Mouse (Mus musculus) liver, embryonic 13.5 days (tissue): Measurements from ENCODE around the gene Zcchc10. TPM values are rescaled to one million over a fixed set of nuclear protein-coding genes. Genes with fewer than 3 reads are reported as not detected.
"Not testable (repeated sequence)": the region's sequence is repeated elsewhere in the genome, so short reads cannot be mapped to it uniquely, and the experiment has no call there.

ENCODE experiments used
- ATAC-seq: fragments of 200-750 bp; cut with Nextera tagmentation; 2 replicates; pipeline ENCODE4 v1.8.0; 2017; ENCODE audit warnings: low read depth, mild to moderate bottlenecking, moderate number of reproducible peaks, moderate library complexity
- DNase-seq: peaks from one replicate; pipeline ENCODE4 v3.0.0; 2022
- H3K27ac ChIP-seq: fragments of 300-500 bp; sonication (generic); 2 replicates; pipeline ENCODE4 v1.5.1; 2015; ENCODE audit warnings: moderate library complexity, mild to moderate bottlenecking, inconsistent platforms
- H3K27me3 ChIP-seq: fragments of 300-500 bp; sonication (generic); 2 replicates; pipeline ENCODE4 v1.6.1; 2015; ENCODE audit warnings: mild to moderate bottlenecking, inconsistent platforms
- H3K36me3 ChIP-seq: fragments of 300-500 bp; sonication (generic); 2 replicates; pipeline ENCODE4 v1.6.1; 2015; ENCODE audit warnings: mild to moderate bottlenecking, inconsistent platforms
- H3K4me1 ChIP-seq: fragments of 300-500 bp; sonication (generic); replicated peaks from 2 replicates; pipeline ENCODE4 v1.6.1; 2015; ENCODE audit warnings: inconsistent platforms
- H3K4me2 ChIP-seq: fragments of 300-500 bp; sonication (generic); 2 replicates; pipeline ENCODE4 v1.6.1; 2015; ENCODE audit warnings: inconsistent platforms, mild to moderate bottlenecking, moderate library complexity
- H3K4me3 ChIP-seq: fragments of 300-500 bp; sonication (generic); replicated peaks from 2 replicates; pipeline ENCODE4 v1.5.1; 2015; ENCODE audit warnings: mild to moderate bottlenecking, inconsistent platforms
- H3K9ac ChIP-seq: fragments of 300-500 bp; sonication (generic); 2 replicates; pipeline ENCODE4 v1.6.1; 2015; ENCODE audit warnings: mild to moderate bottlenecking, inconsistent platforms
- H3K9me3 ChIP-seq: fragments of 300-500 bp; sonication (generic); replicated peaks from 2 replicates; pipeline ENCODE4 v1.6.1; 2016; ENCODE audit warnings: inconsistent platforms
- WGBS: fragments of 180-500 bp; shearing (Covaris S2); methylation state at CpG from one replicate; pipeline ENCODE4 v1.1.7; 2015; ENCODE audit not compliant: insufficient replicate concordance; 5-methylcytosine and 5-hydroxymethylcytosine counted together
- polyA plus RNA-seq: library from polyadenylated mRNA; unstranded; fragments of >200 nt; fragmentation: Nextera tagmentation; extraction: Ambion mirVana; gene quantifications from 2 replicates; pipeline ENCODE4 v1.2.1, GENCODE M21; 2015

Gene Zcchc10
- polyA plus RNA-seq, 1 experiment from 2014 or later: 15.1 TPM

- Histone ChIP-seq H3K36me3 (no peaks in the 10 kb centered on the region), H3K9ac (no peak overlapping the region), H3K4me3 (no peak overlapping the region), H3K4me2 (no peak overlapping the region), H3K4me1 (peaks cover 3% of the 10 kb centered on the region; the same call in 1 of the 2 replicates), H3K27ac (no peak overlapping the region), H3K9me3 (no peaks in the 10 kb centered on the region), H3K27me3 (0 out of 2 replicates have a peak, but pooled peaks cover 3% of the 10 kb centered on the region)
- no peak for DNase-seq
- 54% methylated on average over 6 of the region's 6 CpGs for WGBS
- no peak for ATAC-seq
These were observed 7.5 kb upstream of the Zcchc10 start for GRCm38 (mm10) chr11:53316996-53317395.

- WGBS: 76% methylated on average over 7 of the region's 7 CpGs
- peaks cover 3% of the 10 kb centered on the region; the same call in 1 of the 2 replicates for H3K4me1 ChIP-seq
- H3K27ac ChIP-seq: no peak overlapping the region
- ATAC-seq (no peak), DNase-seq (no peak)
- H3K27me3 ChIP-seq: no peaks in the 10 kb centered on the region
- H3K9me3 ChIP-seq: no peaks in the 10 kb centered on the region
- H3K36me3 ChIP-seq: no peaks in the 10 kb centered on the region
- no peak overlapping the region for H3K9ac ChIP-seq
- no peak overlapping the region for H3K4me2 ChIP-seq
- H3K4me3 ChIP-seq: no peak overlapping the region
These were observed 6.4 kb upstream of the Zcchc10 start for GRCm38 (mm10) chr11:53318041-53318440.

- DNase-seq, H3K4me1 ChIP-seq, H3K27ac ChIP-seq, H3K9me3 ChIP-seq, ATAC-seq, H3K9ac ChIP-seq, H3K27me3 ChIP-seq, H3K4me3 ChIP-seq, H3K4me2 ChIP-seq, H3K36me3 ChIP-seq: not testable (repeated sequence)
- WGBS: 79% methylated on average over 3 of the region's 3 CpGs
These were observed 5.9 kb upstream of the Zcchc10 start for GRCm38 (mm10) chr11:53318568-53318967.

- DNase-seq, ATAC-seq, H3K4me1 ChIP-seq, H3K4me2 ChIP-seq, H3K27ac ChIP-seq, H3K27me3 ChIP-seq, H3K4me3 ChIP-seq, H3K36me3 ChIP-seq, H3K9me3 ChIP-seq, H3K9ac ChIP-seq: not testable (repeated sequence)
- WGBS: 84% methylated on average over 13 of the region's 13 CpGs
These were observed 4.6 kb upstream of the Zcchc10 start for GRCm38 (mm10) chr11:53319867-53320266.

- Histone ChIP-seq H3K9ac (no peak overlapping the region), H3K27ac (no peak overlapping the region), H3K27me3 (no peaks in the 10 kb centered on the region), H3K4me1 (peaks cover 16% of the 10 kb centered on the region), H3K36me3 (peaks cover 65% of the 10 kb centered on the region), H3K9me3 (no peaks in the 10 kb centered on the region), H3K4me3 (no peak overlapping the region), H3K4me2 (no peak overlapping the region)
- no peak for DNase-seq
- ATAC-seq: no peak
- 42% methylated on average over 7 of the region's 7 CpGs for WGBS
These were observed 5.8 kb downstream of the Zcchc10 start for GRCm38 (mm10) chr11:53330325-53330724.

- Histone ChIP-seq H3K9me3 (no peaks in the 10 kb centered on the region), H3K27ac (no peak overlapping the region), H3K4me1 (peaks cover 16% of the 10 kb centered on the region), H3K27me3 (no peaks in the 10 kb centered on the region), H3K4me3 (no peak overlapping the region), H3K4me2 (no peak overlapping the region), H3K9ac (no peak overlapping the region), H3K36me3 (peaks cover 65% of the 10 kb centered on the region)
- DNase-seq: no peak
- 81% methylated on average over 6 of the region's 6 CpGs for WGBS
- no peak for ATAC-seq
These were observed 6.6 kb downstream of the Zcchc10 start for GRCm38 (mm10) chr11:53331121-53331520.

GRCm38 (mm10) chr11:53332076-53332680 is 7.7 kb downstream of the Zcchc10 start:
- 71% methylated on average over 14 of the region's 14 CpGs for WGBS
- Histone ChIP-seq H3K4me3 (no peak overlapping the region), H3K27ac (no peak overlapping the region), H3K4me1 (peaks cover 12% of the 10 kb centered on the region), H3K36me3 (peaks cover 61% of the 10 kb centered on the region), H3K27me3 (no peaks in the 10 kb centered on the region), H3K4me2 (no peak overlapping the region), H3K9me3 (no peaks in the 10 kb centered on the region), H3K9ac (no peak overlapping the region)
- no peak for ATAC-seq
- DNase-seq: no peak

GRCm38 (mm10) chr11:53335505-53336181 is 11.2 kb downstream of the Zcchc10 start:
- Histone ChIP-seq H3K9me3 (no peaks in the 10 kb centered on the region), H3K36me3 (peaks cover 29% of the 10 kb centered on the region), H3K9ac (no peak overlapping the region), H3K27me3 (no peaks in the 10 kb centered on the region), H3K4me3 (no peak overlapping the region), H3K4me1 (peaks cover 12% of the 10 kb centered on the region), H3K27ac (no peak overlapping the region; the same call in 1 of the 2 replicates), H3K4me2 (no peak overlapping the region)
- WGBS: 11% methylated on average over 3 of the region's 3 CpGs
- ATAC-seq (peak; percentile 62; the same call in 1 of the 2 replicates), DNase-seq (no peak)

GRCm38 (mm10) chr11:53336182-53336571 is 11.7 kb downstream of the Zcchc10 start:
- Histone ChIP-seq H3K4me2 (no peak overlapping the region), H3K4me1 (peaks cover 12% of the 10 kb centered on the region), H3K4me3 (no peak overlapping the region), H3K36me3 (peaks cover 24% of the 10 kb centered on the region), H3K27me3 (no peaks in the 10 kb centered on the region), H3K9ac (no peak overlapping the region), H3K27ac (no peak overlapping the region), H3K9me3 (no peaks in the 10 kb centered on the region)
- no peak for DNase-seq
- ATAC-seq: no peak

GRCm38 (mm10) chr11:53336924-53337323 is 12.4 kb downstream of the Zcchc10 start:
- Histone ChIP-seq H3K36me3 (peaks cover 17% of the 10 kb centered on the region), H3K4me1 (peaks cover 12% of the 10 kb centered on the region), H3K4me2 (no peak overlapping the region), H3K27me3 (no peaks in the 10 kb centered on the region), H3K27ac (no peak overlapping the region), H3K9ac (no peak overlapping the region), H3K4me3 (no peak overlapping the region), H3K9me3 (no peaks in the 10 kb centered on the region)
- 54% methylated on average over 1 of the region's 1 CpGs for WGBS
- DNase-seq: no peak
- no peak for ATAC-seq

GRCm38 (mm10) chr11:53337684-53338083 is 13.2 kb downstream of the Zcchc10 start:
- no peak overlapping the region for H3K9ac ChIP-seq
- 75% methylated on average over 8 of the region's 8 CpGs for WGBS
- H3K27ac ChIP-seq: no peak overlapping the region
- DNase-seq (no peak), ATAC-seq (no peak)
- H3K4me3 ChIP-seq: no peak overlapping the region
- H3K36me3 ChIP-seq: peaks cover 9% of the 10 kb centered on the region; the same call in 1 of the 2 replicates
- H3K9me3 ChIP-seq: no peaks in the 10 kb centered on the region
- H3K4me2 ChIP-seq: no peak overlapping the region
- peaks cover 12% of the 10 kb centered on the region for H3K4me1 ChIP-seq
- no peaks in the 10 kb centered on the region for H3K27me3 ChIP-seq

GRCm38 (mm10) chr11:53341019-53341418 is 16.5 kb downstream of the Zcchc10 start:
- not testable (repeated sequence) for DNase-seq, H3K4me3 ChIP-seq, H3K9ac ChIP-seq, ATAC-seq, H3K27ac ChIP-seq, H3K4me2 ChIP-seq, H3K9me3 ChIP-seq, H3K36me3 ChIP-seq, H3K27me3 ChIP-seq
- WGBS: 79% methylated on average over 10 of the region's 10 CpGs
- H3K4me1 ChIP-seq: peaks cover 15% of the 10 kb centered on the region
